Mouse (Mus musculus) forebrain, embryonic 14.5 days (tissue): ENCODE measurements around the gene Morn1. TPM values are rescaled to one million over a fixed set of nuclear protein-coding genes. Genes with fewer than 3 reads are reported as not detected.

Experiments used
- ATAC-seq: fragments of 200-750 bp; cut with Nextera tagmentation; 2 replicates; pipeline ENCODE4 v1.8.0; 2017; ENCODE audit warnings: mild to moderate bottlenecking, moderate library complexity
- DNase-seq: peaks from one replicate; pipeline ENCODE4 v3.0.0-alpha.2; 2015; ENCODE audit warnings: low spot score
- H3K27ac ChIP-seq: fragments of 300-500 bp; sonication (generic); 2 replicates; pipeline ENCODE4 v1.5.1; 2014; ENCODE audit warnings: low read depth, mild to moderate bottlenecking, control low read depth, low read length, moderate library complexity
- H3K27me3 ChIP-seq: fragments of 300-500 bp; sonication (generic); replicated peaks from 2 replicates; pipeline ENCODE4 v1.6.1; 2014; ENCODE audit warnings: low read length, control low read depth, mixed read lengths; ENCODE audit not compliant: control insufficient read depth, insufficient read depth
- H3K36me3 ChIP-seq: fragments of 300-500 bp; sonication (generic); 2 replicates; pipeline ENCODE4 v1.6.1; 2014; ENCODE audit warnings: low read length, control low read depth; ENCODE audit not compliant: control insufficient read depth, insufficient read depth
- H3K4me1 ChIP-seq: fragments of 300-500 bp; sonication (generic); 2 replicates; pipeline ENCODE4 v1.6.1; 2014; ENCODE audit warnings: antibody characterized with exemption, low read length, control low read depth; ENCODE audit not compliant: control insufficient read depth, insufficient read depth
- H3K4me2 ChIP-seq: fragments of 300-500 bp; sonication (generic); 2 replicates; pipeline ENCODE4 v1.6.1; 2014; ENCODE audit warnings: mild to moderate bottlenecking, control low read depth, low read length
- H3K4me3 ChIP-seq: fragments of 300-500 bp; sonication (generic); 2 replicates; pipeline ENCODE4 v1.5.1; 2014; ENCODE audit warnings: low read depth, low read length, control low read depth
- H3K9ac ChIP-seq: fragments of 300-500 bp; sonication (generic); 2 replicates; pipeline ENCODE4 v1.6.1; 2014; ENCODE audit warnings: mild to moderate bottlenecking, low read length, control low read depth, moderate library complexity
- H3K9me3 ChIP-seq: fragments of 300-500 bp; sonication (generic); replicated peaks from 2 replicates; pipeline ENCODE4 v1.6.1; 2016; ENCODE audit warnings: low read length, control low read depth, mixed read lengths; ENCODE audit not compliant: control insufficient read depth
- WGBS: fragments of 180-500 bp; shearing (Covaris S2); extraction: QIAGEN DNeasy Blood & Tissue Kit; methylation state at CpG from one replicate; pipeline ENCODE4 v1.1.7; 2014; 5-methylcytosine and 5-hydroxymethylcytosine counted together
- polyA plus RNA-seq: library from polyadenylated mRNA; unstranded; fragments of >200 nt; fragmentation: Nextera tagmentation; extraction: Ambion mirVana; gene quantifications from 2 replicates; pipeline ENCODE4 v1.2.1, GENCODE M21; 2014

The Morn1 gene
- polyA plus RNA-seq = 7.1 and 10.6 TPM in 2 replicates

- DNase-seq (peak; percentile 100), ATAC-seq (peak; percentile 98)
- WGBS = under 1% methylated on average over 67 of the region's 85 CpGs
- peaks cover 11% of the 10 kb centered on the region for H3K4me1 ChIP-seq
- H3K36me3 ChIP-seq = peaks cover 33% of the 10 kb centered on the region
- peak within 1 kb of the TSS; percentile 88 for H3K4me3 ChIP-seq
- peak within 1 kb of the TSS; percentile 90 for H3K27ac ChIP-seq
- no peaks in the 10 kb centered on the region for H3K9me3 ChIP-seq
- H3K4me2 ChIP-seq = peak within 1 kb of the TSS; percentile 94
- H3K27me3 ChIP-seq = no peaks in the 10 kb centered on the region
- peak within 1 kb of the TSS; percentile 87 for H3K9ac ChIP-seq
Observed at GRCm38 (mm10) chr4:155086108-155087024, at the start of gene Morn1, which contains the start of gene Rer1. TSS of gene Morn1 (plus strand) at chr4:155086577. TSS of gene Rer1 (minus strand) at chr4:155086382.

- Histone ChIP-seq H3K27me3 (peaks cover 32% of the 10 kb centered on the region), H3K9ac (peak overlapping the region; percentile 43), H3K4me1 (peaks cover 9% of the 10 kb centered on the region), H3K36me3 (no peaks in the 10 kb centered on the region), H3K4me3 (no peak overlapping the region), H3K27ac (peak overlapping the region; percentile 29; the same call in 1 of the 2 replicates), H3K9me3 (no peaks in the 10 kb centered on the region), H3K4me2 (peak overlapping the region; percentile 12; the same call in 1 of the 2 replicates)
- DNase-seq = peak; percentile 50
- WGBS = 3% methylated on average over 9 of the region's 9 CpGs
- peak; percentile 56 for ATAC-seq
Observed at GRCm38 (mm10) chr4:155040197-155040596, 46.2 kb upstream of the Morn1 start.

- no peaks in the 10 kb centered on the region for H3K9me3 ChIP-seq
Observed at GRCm38 (mm10) chr4:155040696-155041095, 45.7 kb upstream of the Morn1 start.

GRCm38 (mm10) chr4:155042606-155043288 is 43.6 kb upstream of the Morn1 start:
- peak; percentile 40 for ATAC-seq
- Histone ChIP-seq H3K27me3 (peaks cover 32% of the 10 kb centered on the region), H3K27ac (no peak overlapping the region), H3K36me3 (no peaks in the 10 kb centered on the region), H3K4me1 (peaks cover 9% of the 10 kb centered on the region), H3K4me2 (peak overlapping the region; percentile 73), H3K9ac (peak overlapping the region; percentile 65), H3K4me3 (peak overlapping the region; percentile 43), H3K9me3 (no peaks in the 10 kb centered on the region)
- WGBS = 2% methylated on average over 60 of the region's 65 CpGs
- no peak for DNase-seq

More at GRCm38 (mm10) chr4:155040696-155041095, 45.7 kb upstream of the Morn1 start:
- Histone ChIP-seq H3K36me3 (no peaks in the 10 kb centered on the region), H3K27me3 (peaks cover 32% of the 10 kb centered on the region), H3K9ac (peak overlapping the region; percentile 43; the same call in 1 of the 2 replicates), H3K4me3 (no peak overlapping the region), H3K4me2 (peak overlapping the region; percentile 12; the same call in 1 of the 2 replicates), H3K27ac (no peak overlapping the region), H3K4me1 (peaks cover 9% of the 10 kb centered on the region)
- ATAC-seq = no peak
- DNase-seq = no peak
- 34% methylated on average over 6 of the region's 6 CpGs for WGBS

GRCm38 (mm10) chr4:155043289-155043625 is 43.1 kb upstream of the Morn1 start:
- ATAC-seq (no peak; the same call in 1 of the 2 replicates), DNase-seq (no peak)
- Histone ChIP-seq H3K27ac (no peak overlapping the region), H3K4me3 (peak overlapping the region; percentile 43), H3K9me3 (no peaks in the 10 kb centered on the region), H3K4me1 (peaks cover 9% of the 10 kb centered on the region), H3K4me2 (peak overlapping the region; percentile 73), H3K36me3 (no peaks in the 10 kb centered on the region), H3K27me3 (peaks cover 32% of the 10 kb centered on the region), H3K9ac (peak overlapping the region; percentile 65)
- WGBS = under 1% methylated on average over 24 of the region's 25 CpGs

GRCm38 (mm10) chr4:155046636-155047035 is 39.7 kb upstream of the Morn1 start:
- peaks cover 27% of the 10 kb centered on the region for H3K27me3 ChIP-seq
- ATAC-seq = no peak
- 87% methylated on average over 14 of the region's 14 CpGs for WGBS
- H3K27ac ChIP-seq = no peak overlapping the region
- H3K9me3 ChIP-seq = no peaks in the 10 kb centered on the region
- no peaks in the 10 kb centered on the region for H3K36me3 ChIP-seq
- no peak overlapping the region for H3K9ac ChIP-seq
- no peak for DNase-seq
- no peaks in the 10 kb centered on the region for H3K4me1 ChIP-seq
- no peak overlapping the region for H3K4me3 ChIP-seq
- no peak overlapping the region for H3K4me2 ChIP-seq

- H3K9ac ChIP-seq = no peak overlapping the region
- no peaks in the 10 kb centered on the region for H3K27me3 ChIP-seq
- WGBS = 79% methylated on average over 7 of the region's 7 CpGs
- no peak for ATAC-seq
- peaks cover 6% of the 10 kb centered on the region; the same call in 1 of the 2 replicates for H3K4me1 ChIP-seq
- no peak overlapping the region for H3K4me3 ChIP-seq
- H3K36me3 ChIP-seq = no peaks in the 10 kb centered on the region
- no peak for DNase-seq
- no peaks in the 10 kb centered on the region for H3K9me3 ChIP-seq
- H3K27ac ChIP-seq = no peak overlapping the region
- no peak overlapping the region for H3K4me2 ChIP-seq
Observed at GRCm38 (mm10) chr4:155050116-155050515, 36.3 kb upstream of the Morn1 start.

GRCm38 (mm10) chr4:155056724-155057123 is 29.7 kb upstream of the Morn1 start, which contains the start of gene Plch2:
TSS of gene Plch2 (minus strand) at chr4:155056784.
- no peak within 1 kb of the TSS for H3K27ac ChIP-seq

More at GRCm38 (mm10) chr4:155056724-155057123, 29.7 kb upstream of the Morn1 start, which contains the start of gene Plch2:
- DNase-seq (peak; percentile 46), ATAC-seq (peak; percentile 26; the same call in 1 of the 2 replicates)
- Histone ChIP-seq H3K9ac (no peak within 1 kb of the TSS), H3K4me3 (no peak within 1 kb of the TSS), H3K4me2 (no peak within 1 kb of the TSS), H3K36me3 (no peaks in the 10 kb centered on the region), H3K9me3 (no peaks in the 10 kb centered on the region), H3K27me3 (no peaks in the 10 kb centered on the region), H3K4me1 (peaks cover 17% of the 10 kb centered on the region)
- 36% methylated on average over 10 of the region's 10 CpGs for WGBS
